Mouse (Mus musculus) ES-E14 (cell line): ENCODE results near the gene Ppp5c. TPM values are rescaled to one million over a fixed set of nuclear protein-coding genes. Genes with fewer than 3 reads are reported as not detected.

ENCODE experiments used
- DNase-seq: peaks from one replicate; pipeline ENCODE4 v3.0.0-alpha.2; 2013; ENCODE audit warnings: low read depth, low spot score
- H3K27ac ChIP-seq: 2 replicates; pipeline ENCODE4 v1.5.1; 2012; ENCODE audit warnings: low read depth, mild to moderate bottlenecking, low read length, moderate library complexity, mixed read lengths; ENCODE audit not compliant: poor library complexity, insufficient read depth, severe bottlenecking
- H3K36me3 ChIP-seq: 2 replicates; pipeline ENCODE4 v1.6.1; 2012; ENCODE audit warnings: mild to moderate bottlenecking, low read length, moderate library complexity, mixed read lengths; ENCODE audit not compliant: control insufficient read depth, poor library complexity, insufficient read depth, severe bottlenecking
- H3K4me1 ChIP-seq, 2 experiments: fragments of 150-350 bp in 1 of 2; sonication (generic) in 1 of 2; 2 replicates each; pipeline ENCODE4 v1.6.1; 2012; ENCODE audit warnings: low read length in 2 of 2, mild to moderate bottlenecking in 1 of 2, mixed read lengths in 1 of 2; ENCODE audit not compliant: control insufficient read depth in 2 of 2, insufficient read depth in 2 of 2, poor library complexity in 1 of 2
- H3K4me3 ChIP-seq, 2 experiments: fragments of 150-350 bp in 1 of 2; sonication (generic) in 1 of 2; 2 replicates each; pipeline ENCODE4 v1.5.1; 2012; ENCODE audit warnings: low read length in 2 of 2, low read depth in 1 of 2, mild to moderate bottlenecking in 1 of 2, mixed read lengths in 1 of 2; ENCODE audit not compliant: insufficient read depth in 1 of 2, poor library complexity in 1 of 2, severe bottlenecking in 1 of 2
- H3K9ac ChIP-seq: 2 replicates; pipeline ENCODE4 v1.6.1; 2012; ENCODE audit warnings: low read depth, mild to moderate bottlenecking, low read length, mixed read lengths; ENCODE audit not compliant: poor library complexity, insufficient read depth, severe bottlenecking
- H3K9me3 ChIP-seq: fragments of 150-350 bp; sonication (generic); 2 replicates; pipeline ENCODE4 v1.6.1; 2012; ENCODE audit warnings: low read depth, mild to moderate bottlenecking, low read length; ENCODE audit not compliant: control insufficient read depth, insufficient read depth
- CHD2 ChIP-seq: IDR thresholded peaks from 2 replicates; pipeline ENCODE4 v1.6.1; 2014; ENCODE audit warnings: mild to moderate bottlenecking, low read depth, low read length, inconsistent platforms
- HCFC1 ChIP-seq: IDR thresholded peaks from 2 replicates; pipeline ENCODE4 v1.6.1; 2012; ENCODE audit warnings: low read length, inconsistent platforms, borderline replicate concordance; ENCODE audit not compliant: insufficient read depth
- MAFK ChIP-seq: IDR thresholded peaks from 2 replicates; pipeline ENCODE4 v1.6.1; 2014; ENCODE audit warnings: mild to moderate bottlenecking, low read depth, low read length, inconsistent platforms; ENCODE audit not compliant: insufficient read depth
- ZC3H11A ChIP-seq: IDR thresholded peaks from 2 replicates; pipeline ENCODE4 v1.6.1; 2012; ENCODE audit warnings: low read depth, mild to moderate bottlenecking, inconsistent platforms, low read length, borderline replicate concordance
- ZNF384 ChIP-seq: IDR thresholded peaks from 2 replicates; pipeline ENCODE4 v1.6.1; 2012; ENCODE audit warnings: low read depth, low read length, inconsistent platforms
- in situ Hi-C, 2 experiments: fragments of 600-800 bp; cut with MboI; formaldehyde crosslinking; loops; one replicate each; pipeline ENCODE4 v1.15.1; 2025; ENCODE audit warnings: low sequenced_read_pairs in 2 of 2, inconsistent platforms in 1 of 2; ENCODE audit not compliant: unreplicated experiment in 2 of 2
- total RNA-seq: library from RNA; depleted of rRNA; stranded (reverse); fragments of 300-350 nt; gene quantifications from 2 replicates; pipeline ENCODE4 v1.2.3, GENCODE M21; 2012

Gene Ppp5c
- total RNA-seq, 1 experiment = 112 TPM

DNA sequence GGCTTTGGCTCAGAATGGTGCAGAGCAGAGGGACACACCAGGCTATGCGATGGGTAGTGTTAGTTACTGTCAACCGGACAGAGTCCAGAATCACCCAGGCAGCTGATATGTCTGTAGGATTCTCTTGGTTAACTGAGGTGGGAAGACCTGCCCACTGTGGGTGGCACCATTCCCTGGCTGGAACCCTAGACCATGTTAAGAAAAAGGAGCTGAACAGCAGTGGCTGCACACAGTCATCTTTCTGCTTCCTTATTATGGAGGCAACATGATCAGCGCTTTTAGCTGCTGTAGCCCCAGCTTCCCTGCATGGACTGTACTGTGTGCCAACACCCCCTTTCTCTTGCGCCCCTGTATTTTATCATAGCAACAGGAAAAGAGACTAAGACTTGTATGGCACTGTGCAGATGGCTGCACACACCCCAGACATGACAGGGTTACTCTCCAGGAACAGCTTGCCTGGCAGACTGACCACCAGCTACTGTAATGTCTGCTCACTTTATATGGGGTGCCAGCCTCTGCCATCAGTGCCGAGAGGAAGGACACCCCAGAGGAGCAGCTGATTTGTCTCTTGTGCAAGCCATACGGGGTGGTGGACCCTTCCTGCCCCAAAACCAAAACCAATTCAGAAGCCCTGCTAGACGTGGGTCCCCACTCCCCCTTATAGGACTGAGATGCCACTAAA is 15.7 kb downstream of the Ppp5c start:
- no peak overlapping the region for H3K9ac ChIP-seq
- TF ChIP-seq ZC3H11A (no peak), ZNF384 (no peak), MAFK (no peak), HCFC1 (no peak), CHD2 (no peak)
- no peaks in the 10 kb centered on the region for H3K4me1 ChIP-seq
- DNase-seq = no peak
- H3K27ac ChIP-seq = no peak overlapping the region
- peaks cover 85% of the 10 kb centered on the region for H3K36me3 ChIP-seq
- H3K4me3 ChIP-seq = no peak overlapping the region
- in situ Hi-C loops = no loop called here
- H3K9me3 ChIP-seq = no peaks in the 10 kb centered on the region

DNA sequence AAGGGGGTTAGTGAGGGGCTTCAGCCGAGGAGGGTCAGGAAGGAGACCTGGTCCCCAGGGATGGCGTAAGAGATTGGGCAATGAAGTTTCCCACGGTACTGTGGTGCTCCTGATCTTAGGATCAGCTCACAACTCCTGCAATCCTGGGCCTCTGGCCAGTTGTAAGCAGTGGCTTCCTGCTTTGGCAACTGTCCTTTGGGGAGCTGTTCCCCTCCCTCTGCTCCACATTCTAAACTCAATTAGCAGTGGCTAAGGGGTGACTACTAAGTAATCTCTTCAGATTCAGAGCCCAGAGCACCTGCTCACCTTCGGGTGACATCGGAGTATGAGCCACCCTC is 17.7 kb downstream of the Ppp5c start:
- H3K4me3 ChIP-seq = no peak overlapping the region
- DNase-seq = no peak
- H3K36me3 ChIP-seq = peaks cover 88% of the 10 kb centered on the region
- no peak overlapping the region for H3K9ac ChIP-seq
- in situ Hi-C loops = no loop called here
- H3K4me1 ChIP-seq = peaks cover 0 to 4% of the 10 kb centered on the region in 2 experiments; a peak in 2 of 4 replicates
- TF ChIP-seq ZNF384 (no peak), HCFC1 (no peak), CHD2 (no peak), ZC3H11A (no peak), MAFK (no peak)
- H3K27ac ChIP-seq = no peak overlapping the region
- H3K9me3 ChIP-seq = no peaks in the 10 kb centered on the region

GRCm38 (mm10) chr7:17009326-17010009 is 18.3 kb downstream of the Ppp5c start:
- Histone ChIP-seq H3K27ac (no peak overlapping the region), H3K36me3 (peaks cover 88% of the 10 kb centered on the region), H3K4me1 (peaks cover 0 to 6% of the 10 kb centered on the region in 2 experiments; a peak in 2 of 4 replicates), H3K9ac (no peak overlapping the region), H3K4me3 (no peak overlapping the region), H3K9me3 (no peaks in the 10 kb centered on the region)
- no peak for TF ChIP-seq CHD2
- no peak for TF ChIP-seq MAFK
- no peak for DNase-seq
- in situ Hi-C loops = no loop called here

GRCm38 (mm10) chr7:17007300-17007699 is 20.4 kb downstream of the Ppp5c start:
- in situ Hi-C loops = no loop called here
- H3K27ac ChIP-seq = no peak overlapping the region
- H3K4me1 ChIP-seq = peaks cover 0 to 8% of the 10 kb centered on the region in 2 experiments; a peak in 2 of 4 replicates
- H3K4me3 ChIP-seq = no peak overlapping the region
- no peak overlapping the region for H3K9ac ChIP-seq
- no peaks in the 10 kb centered on the region for H3K9me3 ChIP-seq
- TF ChIP-seq ZC3H11A (no peak), MAFK (no peak), ZNF384 (no peak), HCFC1 (no peak), CHD2 (no peak)
- DNase-seq = no peak
- H3K36me3 ChIP-seq = peaks cover 79% of the 10 kb centered on the region
